Mouse (Mus musculus) adrenal gland (tissue): ENCODE results near the gene Creg2.
"Not testable (repeated sequence)": the region's sequence is repeated elsewhere in the genome, so short reads cannot be mapped to it uniquely, and the experiment has no call there.

Source experiments
- intact Hi-C: fragments of 180-260 bp; cut with DNase I; formaldehyde crosslinking; loops from one replicate; pipeline ENCODE4 v1.15.1; 2025

Creg2 gene

DNA sequence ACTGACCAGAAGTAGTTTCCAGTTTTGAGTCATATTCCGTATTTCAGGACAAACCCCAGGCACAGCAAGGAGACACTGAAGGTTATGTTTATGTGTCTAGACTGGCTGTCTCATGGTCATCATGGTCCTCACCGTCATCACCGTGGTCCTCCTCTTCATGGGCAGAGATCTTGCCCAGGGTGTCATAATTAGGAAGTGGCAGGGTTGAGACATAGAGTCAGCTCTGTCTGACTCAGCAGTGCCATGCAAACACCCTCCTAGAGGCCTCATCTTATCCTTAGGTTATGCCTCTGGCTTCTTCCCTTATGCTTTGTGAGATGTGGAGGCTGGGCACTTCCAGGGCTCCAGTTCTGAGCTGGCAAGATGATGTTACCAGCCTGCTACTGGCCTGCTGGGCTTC lies 48.8 kb downstream of the Creg2 start:
- intact Hi-C loops = no loop called here

DNA sequence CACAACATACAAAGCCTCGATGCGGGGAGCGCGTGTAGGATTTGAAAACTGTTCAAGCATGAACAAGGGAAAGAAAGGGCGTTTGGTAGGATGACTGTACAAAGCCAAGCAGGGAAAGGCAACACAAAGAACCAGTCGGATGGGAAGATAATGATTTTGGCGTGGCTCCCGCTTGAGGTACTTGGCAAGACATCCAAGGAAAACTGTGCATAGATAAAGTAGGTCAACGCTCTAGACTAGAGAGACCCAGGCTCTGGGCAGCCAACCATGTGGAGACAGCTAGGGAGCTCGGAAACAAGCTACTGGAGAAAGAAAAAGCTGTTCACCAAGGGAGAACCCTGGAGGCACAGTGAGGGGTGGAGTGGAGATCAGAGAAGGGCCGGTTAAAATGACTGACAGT lies 52.5 kb downstream of the Creg2 start:
- intact Hi-C loops = no loop called here

DNA sequence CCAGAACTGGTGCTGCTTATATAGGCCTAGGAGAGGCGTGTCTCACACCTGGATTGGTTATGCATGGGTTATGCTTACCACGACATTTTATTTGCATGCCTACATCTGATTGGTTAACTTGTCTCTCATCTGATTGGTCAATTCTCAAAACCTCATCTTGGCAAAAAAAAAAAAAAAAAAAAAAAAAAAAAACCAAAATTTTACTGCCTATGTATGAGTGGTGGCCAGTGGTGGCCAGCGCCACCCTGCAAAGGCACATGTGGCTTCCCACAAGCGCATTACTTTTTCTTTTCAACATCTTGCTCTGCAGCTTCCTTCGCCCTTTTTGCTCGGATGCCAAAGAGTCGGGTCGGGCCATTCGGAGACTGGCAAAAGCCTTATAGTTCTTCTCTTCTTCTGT lies 54.1 kb downstream of the Creg2 start:
- intact Hi-C loops = not testable (repeated sequence)

DNA sequence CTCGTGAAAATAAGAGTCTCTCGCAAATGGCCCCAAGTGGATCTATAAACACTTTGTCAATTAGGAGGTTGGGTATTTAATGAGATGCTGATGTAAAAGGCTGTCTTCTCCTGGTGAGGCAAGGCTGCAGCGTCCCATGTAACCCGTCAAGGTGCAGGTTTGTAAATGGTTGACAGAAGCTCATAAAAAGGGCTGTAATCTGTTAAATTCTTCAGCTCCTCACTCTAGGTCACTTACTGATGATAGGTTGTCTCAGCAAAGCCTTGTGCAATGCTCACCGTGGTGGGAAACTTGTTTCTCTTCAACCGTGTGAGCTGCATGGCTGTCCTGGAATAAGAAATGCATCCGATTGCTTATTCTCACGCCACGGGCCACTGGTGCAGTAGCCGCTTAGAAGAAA lies 57.4 kb downstream of the Creg2 start:
- intact Hi-C loops = no loop called here

DNA sequence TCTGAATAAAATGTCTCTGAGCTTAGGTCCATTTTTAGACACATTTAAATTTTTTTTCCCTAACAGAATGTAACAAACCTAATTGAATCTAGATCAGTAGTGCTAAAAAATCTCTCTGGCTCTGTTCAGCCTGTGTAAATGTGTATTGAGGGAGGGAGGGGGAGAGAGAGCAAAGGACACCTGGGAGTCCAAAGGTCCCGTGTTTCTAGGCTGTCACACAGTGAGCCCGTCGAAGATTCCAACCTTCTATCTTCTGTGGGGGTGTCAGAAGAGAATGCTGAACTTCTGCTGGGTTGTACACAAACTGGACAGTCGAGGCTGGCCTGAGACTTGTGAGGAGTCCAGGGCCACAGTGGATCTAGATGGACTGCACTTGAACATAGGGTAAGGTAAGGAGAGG lies 59.2 kb downstream of the Creg2 start:
- intact Hi-C loops = no loop called here

DNA sequence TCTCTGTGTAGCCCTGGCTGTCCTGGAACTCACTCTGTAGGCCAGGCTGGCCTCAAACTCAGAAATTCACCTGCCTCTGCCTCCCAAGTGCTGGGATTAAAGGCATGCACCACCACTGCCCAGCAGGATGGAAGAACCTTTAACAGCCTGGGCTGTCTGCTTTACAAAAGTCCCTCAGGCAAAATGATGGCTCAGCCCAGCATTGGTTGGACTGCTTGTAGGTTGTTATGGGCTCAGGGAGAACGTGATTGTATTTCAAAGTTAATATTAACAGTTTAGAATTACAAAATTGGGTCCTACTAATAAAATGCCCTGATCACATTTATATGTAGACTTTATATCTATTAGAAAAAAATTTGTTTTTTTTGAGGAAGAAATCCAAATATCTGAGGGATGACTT lies 59.7 kb downstream of the Creg2 start:
- intact Hi-C loops = not testable (repeated sequence)

DNA sequence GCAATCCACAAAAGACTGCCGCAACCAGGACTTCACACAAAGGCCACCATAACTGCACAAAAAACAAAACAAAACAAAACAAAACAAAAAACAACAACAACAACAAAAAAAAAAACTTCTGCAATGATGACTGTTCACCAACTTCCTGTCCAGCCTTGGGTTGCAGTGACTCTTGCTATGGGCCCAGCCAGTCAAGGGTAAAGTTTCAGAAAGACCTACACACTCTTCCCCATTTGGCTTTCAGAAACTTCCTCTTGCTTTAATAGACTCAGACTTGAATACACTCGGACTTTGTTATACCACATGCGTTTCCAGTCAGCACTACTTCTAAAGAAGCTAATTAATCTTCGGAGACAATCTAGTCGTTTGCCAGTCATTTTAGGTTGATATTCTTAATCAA lies 61.1 kb downstream of the Creg2 start:
- intact Hi-C loops = no loop called here

DNA sequence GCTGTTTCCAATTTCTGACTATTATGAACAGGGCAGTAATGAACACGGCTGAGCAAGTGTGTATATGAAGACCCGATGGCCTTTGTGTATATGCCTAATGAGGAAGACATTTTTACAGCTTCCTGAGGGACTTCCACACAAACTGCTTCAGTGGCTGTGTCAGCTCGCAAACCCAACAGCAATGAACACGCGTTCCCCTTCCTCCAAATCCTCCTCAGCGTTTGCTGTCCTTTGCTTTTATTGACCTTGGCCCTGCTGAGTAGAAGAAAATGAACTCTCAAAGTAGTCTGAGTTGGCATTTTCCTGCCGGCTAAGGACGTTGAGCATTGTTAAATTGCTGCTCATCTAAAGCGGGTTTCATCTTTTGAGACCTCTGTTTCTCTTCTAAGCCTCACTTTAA lies 65.9 kb downstream of the Creg2 start:
- intact Hi-C loops = no loop called here

DNA sequence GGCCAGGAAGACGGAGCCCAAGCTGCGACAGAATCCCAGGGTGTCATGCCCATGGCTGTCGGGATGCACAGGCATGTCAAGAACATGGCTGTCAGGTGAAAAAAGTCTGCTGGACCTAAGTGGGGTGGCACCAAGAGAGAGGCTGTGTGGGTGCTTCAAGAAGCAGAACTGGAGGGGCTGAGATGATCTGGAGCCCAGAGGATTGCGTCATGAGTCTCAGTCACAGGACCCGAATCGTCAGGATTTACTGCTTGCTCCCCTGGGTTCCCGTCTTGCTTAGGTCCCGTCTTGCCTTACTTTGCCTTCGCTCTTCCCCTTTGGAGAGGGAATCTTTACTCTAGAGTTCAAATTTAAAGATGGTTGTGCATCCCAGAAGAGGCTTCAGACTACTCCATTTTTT lies 68.1 kb downstream of the Creg2 start:
- intact Hi-C loops = no loop called here

DNA sequence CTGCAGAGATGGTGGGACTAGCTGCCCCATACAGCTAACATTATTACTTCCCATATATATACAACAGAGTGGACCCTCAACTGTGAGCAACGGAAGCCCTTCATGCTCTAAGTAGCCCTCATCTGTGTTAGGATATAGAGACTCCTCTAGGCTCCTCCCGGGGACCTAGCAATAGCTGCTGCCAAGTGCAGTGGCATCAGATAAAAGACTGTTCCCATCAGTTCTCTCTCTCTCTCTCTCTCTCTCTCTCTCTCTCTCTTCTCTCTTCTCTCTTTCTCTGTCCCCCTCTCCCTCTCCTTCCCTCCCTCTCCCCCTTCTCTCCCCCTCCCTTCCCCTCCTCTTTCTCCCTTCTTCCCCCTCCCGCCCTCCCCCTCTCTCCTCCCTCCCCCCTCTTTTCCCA lies 70.1 kb downstream of the Creg2 start:
- intact Hi-C loops = no loop called here

DNA sequence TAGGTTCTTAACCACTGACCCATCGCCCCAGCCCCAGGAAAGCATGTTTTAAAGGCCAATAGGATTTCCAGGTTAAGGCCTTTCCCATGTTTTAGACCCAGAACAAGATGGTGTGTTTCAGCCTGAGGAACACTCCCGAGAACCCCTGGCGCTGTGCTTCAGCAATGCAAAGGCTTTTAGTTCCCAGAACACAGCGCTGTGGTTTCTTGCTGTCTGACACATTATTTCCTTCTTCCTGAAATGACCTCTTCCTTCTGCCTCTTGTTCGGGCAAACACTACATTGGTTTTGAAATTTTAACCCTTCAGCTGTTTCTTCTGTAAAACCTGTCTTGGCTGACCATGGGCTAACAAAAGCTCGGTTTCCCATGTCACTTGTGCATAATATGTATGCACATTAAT lies 72.1 kb downstream of the Creg2 start:
- intact Hi-C loops = no loop called here

DNA sequence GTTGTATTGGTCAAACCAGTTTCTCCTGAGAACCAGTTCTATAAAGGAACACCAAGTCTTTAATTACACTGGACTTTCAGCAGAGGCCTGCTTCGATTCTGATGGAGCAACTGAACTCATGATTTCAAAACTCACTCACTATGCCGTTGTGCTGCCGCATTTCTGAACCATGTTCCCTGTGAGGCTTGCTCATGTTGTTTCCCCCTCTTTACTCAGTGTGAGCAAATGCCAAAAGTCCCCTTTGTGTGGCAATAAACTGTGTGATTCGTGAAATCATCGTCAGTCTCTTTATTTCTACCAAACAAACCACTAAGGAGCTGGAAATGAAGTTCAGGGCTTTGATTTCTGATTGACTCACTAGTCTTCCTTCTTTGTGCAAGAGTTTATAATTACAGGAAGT lies 72.8 kb downstream of the Creg2 start:
- intact Hi-C loops = no loop called here

DNA sequence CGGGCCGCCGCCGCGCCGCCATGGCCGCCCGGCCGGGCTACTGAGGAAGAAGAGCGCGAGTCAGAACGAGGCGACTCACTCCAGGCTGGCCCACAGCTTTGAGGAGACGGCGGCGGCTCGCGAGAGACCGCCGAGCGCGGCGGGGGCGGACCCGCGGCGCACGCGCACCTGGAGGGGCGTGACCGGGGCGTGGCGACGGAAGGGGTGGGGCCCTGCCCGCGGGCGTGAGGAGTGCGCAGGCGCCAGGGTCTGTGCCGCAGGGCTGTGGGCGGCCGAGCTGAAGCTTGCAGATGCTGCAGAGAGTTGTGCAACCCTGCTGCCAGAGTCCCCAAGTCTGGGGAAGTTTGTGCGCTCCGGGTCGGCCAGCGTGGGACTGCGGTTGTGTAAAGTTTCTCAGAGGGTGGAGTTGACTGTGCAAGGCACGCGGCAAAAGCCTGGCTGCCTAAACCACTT lies 74.0 kb downstream of the Creg2 start, which contains the start of gene Rnf149:
TSS of gene Rnf149 (minus strand) at position 153 of the 453 bp plus-strand sequence.
- intact Hi-C loops = no loop called here

DNA sequence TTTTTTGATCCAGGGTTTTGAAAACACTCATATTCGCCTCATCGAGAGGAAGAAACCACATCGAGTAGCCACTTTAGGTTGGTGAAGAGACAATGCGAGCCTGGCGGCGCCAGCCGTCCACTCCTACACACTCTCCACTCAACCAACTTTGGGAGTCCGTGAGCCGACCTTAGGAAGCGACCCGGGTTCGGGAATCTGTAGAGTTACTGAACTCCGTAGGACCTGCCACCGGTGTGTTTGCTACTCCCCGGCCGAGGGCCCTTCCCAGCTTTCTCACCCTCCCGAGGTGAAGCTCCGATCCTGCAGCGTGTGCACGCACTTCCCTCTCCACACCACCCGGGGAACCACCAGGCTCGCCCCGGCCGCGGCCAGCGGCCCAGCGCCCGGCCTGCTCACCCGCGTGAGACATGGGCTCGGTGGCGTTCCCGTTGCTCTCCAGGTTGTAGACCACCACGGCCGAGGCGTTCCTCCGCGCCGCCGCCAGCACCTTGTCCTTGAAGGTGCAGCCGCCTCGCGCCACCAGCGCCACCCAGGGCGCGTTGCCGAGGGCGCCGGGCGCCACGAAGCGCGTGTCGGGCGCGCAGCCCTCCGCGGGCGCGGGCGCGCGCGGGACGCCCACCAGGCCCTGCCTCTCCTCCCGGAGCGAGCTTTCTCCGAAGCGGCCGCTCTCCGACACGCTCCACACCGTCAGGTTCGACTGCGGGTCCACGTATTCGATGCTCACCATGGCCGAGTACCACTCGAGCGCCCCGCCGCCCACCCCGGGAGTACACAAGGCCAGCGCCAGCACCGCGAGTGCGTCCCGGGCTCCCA lies 74.6 kb downstream of the Creg2 start:
- intact Hi-C loops = no loop called here

DNA sequence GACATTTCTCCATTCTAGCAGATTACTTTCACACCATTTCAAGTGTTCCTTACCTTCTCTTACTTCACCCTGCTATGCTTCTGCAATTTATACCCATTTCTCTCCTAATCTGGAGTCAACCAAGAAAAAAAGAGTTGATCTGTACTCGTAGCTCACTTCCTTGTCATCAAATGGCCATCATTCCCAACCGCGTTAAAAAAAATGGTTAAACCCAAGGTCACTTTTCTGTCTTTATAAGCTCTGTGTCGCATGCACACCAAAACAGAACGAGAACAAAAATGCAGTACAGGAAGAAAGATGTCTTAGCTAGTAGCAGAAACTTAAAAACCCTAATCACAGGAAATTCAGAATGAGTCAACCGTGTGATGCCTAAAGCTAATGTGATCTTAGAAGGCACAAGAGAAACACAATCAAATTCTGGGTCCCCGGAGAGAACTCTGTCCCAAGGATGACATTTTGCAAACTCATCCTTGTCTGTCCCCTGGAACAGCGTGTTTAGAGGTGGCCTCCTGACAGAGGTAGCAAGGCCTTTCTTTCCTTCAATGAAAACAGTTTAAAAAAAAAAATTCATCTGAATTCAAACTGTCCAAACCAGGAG lies 75.4 kb downstream of the Creg2 start:
- intact Hi-C loops = no loop called here

DNA sequence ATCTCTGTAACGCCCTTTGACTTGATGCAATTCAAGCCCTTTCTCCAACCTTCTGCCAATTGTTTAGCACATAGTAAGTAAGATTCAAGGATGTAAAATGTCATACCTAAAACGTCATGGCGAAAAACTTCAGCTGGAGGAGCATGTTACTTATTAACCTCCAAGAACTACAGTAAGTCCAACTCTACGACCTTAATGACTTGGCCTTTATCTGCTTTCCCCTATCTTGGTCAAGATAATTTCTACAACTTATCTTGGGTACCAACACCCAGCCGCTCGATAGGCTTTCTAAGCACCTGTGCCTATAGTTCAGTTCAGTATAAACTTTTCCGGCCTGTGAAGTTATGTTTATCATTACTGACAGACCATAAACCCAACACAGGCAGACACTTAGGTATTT lies 77.4 kb downstream of the Creg2 start:
- intact Hi-C loops = no loop called here

DNA sequence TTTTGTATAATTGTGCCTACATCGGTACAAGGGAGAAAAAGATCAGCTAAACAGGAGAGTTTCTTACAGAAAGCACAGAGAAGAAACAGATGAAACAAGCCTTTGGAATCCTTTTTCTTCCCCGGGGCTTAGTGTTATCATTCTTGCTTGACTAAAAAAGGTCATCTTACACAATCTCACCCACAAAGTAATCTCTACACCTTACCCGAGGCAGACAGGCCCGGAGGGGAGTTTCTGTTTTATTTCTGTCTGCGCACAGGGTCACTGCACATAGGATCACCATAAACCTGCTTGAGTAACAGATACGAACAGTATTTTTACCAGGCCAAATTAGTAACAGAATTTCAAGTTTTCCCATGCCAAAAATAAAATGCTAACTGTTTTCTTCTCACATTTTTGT lies 79.6 kb downstream of the Creg2 start:
- intact Hi-C loops = no loop called here
